Mouse (Mus musculus) stomach, postnatal 0 days (tissue): Measurements from ENCODE around the gene Lonrf2. TPM values are rescaled to one million over a fixed set of nuclear protein-coding genes. Genes with fewer than 3 reads are reported as not detected.

Source experiments
- ATAC-seq: fragments of 200-750 bp; cut with Nextera tagmentation; 2 replicates; pipeline ENCODE4 v1.8.0; 2017; ENCODE audit not compliant: low FRiP score, low TSS enrichment
- DNase-seq: peaks from one replicate; pipeline ENCODE4 v3.0.0-alpha.2; 2016; ENCODE audit warnings: low spot score
- H3K27ac ChIP-seq: fragments of 300-500 bp; sonication (generic); replicated peaks from 2 replicates; pipeline ENCODE4 v1.5.1; 2014; ENCODE audit warnings: mild to moderate bottlenecking, control low read depth
- H3K27me3 ChIP-seq: fragments of 300-500 bp; sonication (generic); 2 replicates; pipeline ENCODE4 v1.6.1; 2014; ENCODE audit warnings: low read length; ENCODE audit not compliant: control insufficient read depth, insufficient read depth
- H3K36me3 ChIP-seq: fragments of 300-500 bp; sonication (generic); 2 replicates; pipeline ENCODE4 v1.6.1; 2014; ENCODE audit warnings: low read length, mixed read lengths; ENCODE audit not compliant: control insufficient read depth, insufficient read depth
- H3K4me1 ChIP-seq: fragments of 300-500 bp; sonication (generic); replicated peaks from 2 replicates; pipeline ENCODE4 v1.6.1; 2014; ENCODE audit warnings: antibody characterized with exemption; ENCODE audit not compliant: control insufficient read depth, insufficient read depth
- H3K4me2 ChIP-seq: fragments of 300-500 bp; sonication (generic); replicated peaks from 2 replicates; pipeline ENCODE4 v1.6.1; 2014; ENCODE audit warnings: low read depth, mild to moderate bottlenecking, control low read depth, moderate library complexity
- H3K4me3 ChIP-seq: fragments of 300-500 bp; sonication (generic); 2 replicates; pipeline ENCODE4 v1.5.1; 2014; ENCODE audit warnings: low read depth, low read length, control low read depth
- H3K9ac ChIP-seq: fragments of 300-500 bp; sonication (generic); 2 replicates; pipeline ENCODE4 v1.6.1; 2014; ENCODE audit warnings: mild to moderate bottlenecking, low read length, control low read depth, mixed read lengths
- H3K9me3 ChIP-seq: fragments of 300-500 bp; sonication (generic); 2 replicates; pipeline ENCODE4 v1.6.1; 2016; ENCODE audit warnings: low read length; ENCODE audit not compliant: control insufficient read depth
- CTCF ChIP-seq: IDR thresholded peaks from 2 replicates; pipeline ENCODE4 v1.5.1; 2016; ENCODE audit warnings: antibody characterized with exemption, low read depth, mild to moderate bottlenecking, moderate library complexity
- EP300 ChIP-seq: optimal IDR thresholded peaks from 2 replicates; pipeline ENCODE3; 2016; ENCODE audit warnings: antibody characterized with exemption
- WGBS: fragments of 180-500 bp; shearing (Covaris S2); extraction: QIAGEN DNeasy Blood & Tissue Kit; methylation state at CpG from one replicate; pipeline ENCODE4 v1.1.7; 2014; 5-methylcytosine and 5-hydroxymethylcytosine counted together
- polyA plus RNA-seq: library from polyadenylated mRNA; unstranded; fragments of >200 nt; fragmentation: Nextera tagmentation; extraction: Ambion mirVana; gene quantifications from 2 replicates; pipeline ENCODE4 v1.2.1, GENCODE M21; 2015

Gene Lonrf2
- polyA plus RNA-seq, 1 experiment from 2014 or later = 0.46 TPM

GRCm38 (mm10) chr1:38763960-38764613 is 72.4 kb downstream of the Lonrf2 start:
- no peak overlapping the region for H3K4me3 ChIP-seq
- no peak overlapping the region for H3K4me2 ChIP-seq
- no peaks in the 10 kb centered on the region for H3K4me1 ChIP-seq
- H3K9ac ChIP-seq = no peak overlapping the region
- H3K9me3 ChIP-seq = no peaks in the 10 kb centered on the region
- H3K27ac ChIP-seq = no peak overlapping the region
- no peak for ATAC-seq
- no peak for DNase-seq
- H3K36me3 ChIP-seq = no peaks in the 10 kb centered on the region
- no peaks in the 10 kb centered on the region for H3K27me3 ChIP-seq
- WGBS = 67% methylated on average over 10 of the region's 10 CpGs
- TF ChIP-seq EP300 = no peak
- TF ChIP-seq CTCF = no peak

GRCm38 (mm10) chr1:38760424-38760823 is 76.1 kb downstream of the Lonrf2 start:
- WGBS = 56% methylated on average over 9 of the region's 9 CpGs
- no peak for TF ChIP-seq CTCF
- no peak for TF ChIP-seq EP300
- H3K9ac ChIP-seq = no peak overlapping the region; the same call in 1 of the 2 replicates
- H3K9me3 ChIP-seq = no peaks in the 10 kb centered on the region
- H3K36me3 ChIP-seq = no peaks in the 10 kb centered on the region
- H3K27me3 ChIP-seq = no peaks in the 10 kb centered on the region
- no peak overlapping the region for H3K4me3 ChIP-seq
- no peaks in the 10 kb centered on the region for H3K4me1 ChIP-seq
- no peak overlapping the region for H3K4me2 ChIP-seq
- DNase-seq (no peak), ATAC-seq (no peak)
- H3K27ac ChIP-seq = no peak overlapping the region

GRCm38 (mm10) chr1:38757791-38758403 is 78.6 kb downstream of the Lonrf2 start:
- Histone ChIP-seq H3K4me1 (no peaks in the 10 kb centered on the region), H3K36me3 (no peaks in the 10 kb centered on the region), H3K9me3 (no peaks in the 10 kb centered on the region), H3K4me2 (no peak overlapping the region), H3K27me3 (no peaks in the 10 kb centered on the region), H3K27ac (no peak overlapping the region), H3K4me3 (no peak overlapping the region), H3K9ac (no peak overlapping the region)
- 64% methylated on average over 5 of the region's 5 CpGs for WGBS
- no peak for TF ChIP-seq CTCF
- TF ChIP-seq EP300 = no peak
- ATAC-seq (no peak), DNase-seq (no peak)

- no peaks in the 10 kb centered on the region for H3K36me3 ChIP-seq
- H3K4me3 ChIP-seq = no peak overlapping the region
- no peaks in the 10 kb centered on the region for H3K4me1 ChIP-seq
- H3K27me3 ChIP-seq = no peaks in the 10 kb centered on the region
- TF ChIP-seq EP300 (no peak), CTCF (no peak)
- WGBS = 39% methylated on average over 1 of the region's 1 CpGs
- no peak overlapping the region for H3K4me2 ChIP-seq
- ATAC-seq (peak; percentile 29; the same call in 1 of the 2 replicates), DNase-seq (no peak)
- H3K9me3 ChIP-seq = no peaks in the 10 kb centered on the region
- H3K9ac ChIP-seq = no peak overlapping the region
- no peak overlapping the region for H3K27ac ChIP-seq
Observed at GRCm38 (mm10) chr1:38743863-38744262, 92.6 kb downstream of the Lonrf2 start.

Other genes starting within 250 kb of the Lonrf2 start
- 1.9 and 2.1 TPM in 2 replicates for gene Aff3, start 171.8 kb downstream of the Lonrf2 start, polyA plus RNA-seq
- 1.3 and 1.8 TPM in 2 replicates for gene Chst10, start 61.5 kb upstream of the Lonrf2 start, polyA plus RNA-seq
- gene Nms, start 102.4 kb upstream of the Lonrf2 start, polyA plus RNA-seq = not detected in 2 replicates
- 151 and 155 TPM in 2 replicates for gene Pdcl3, start 148.9 kb upstream of the Lonrf2 start, polyA plus RNA-seq